Mouse (Mus musculus): Measurements from ENCODE around the gene Thtpa.

The Thtpa gene

GRCm38 (mm10) chr14:55106990-55107389 lies 12.4 kb downstream of the Thtpa start:
- DNase-seq, result no peak

GRCm38 (mm10) chr14:55108202-55108870 lies 13.8 kb downstream of the Thtpa start:
- no peak for DNase-seq

GRCm38 (mm10) chr14:55109048-55109873 lies 14.7 kb downstream of the Thtpa start:
- DNase-seq, result no peak

- DNase-seq, result no peak
These were observed 15.5 kb downstream of the Thtpa start for GRCm38 (mm10) chr14:55110076-55110475.

DNA sequence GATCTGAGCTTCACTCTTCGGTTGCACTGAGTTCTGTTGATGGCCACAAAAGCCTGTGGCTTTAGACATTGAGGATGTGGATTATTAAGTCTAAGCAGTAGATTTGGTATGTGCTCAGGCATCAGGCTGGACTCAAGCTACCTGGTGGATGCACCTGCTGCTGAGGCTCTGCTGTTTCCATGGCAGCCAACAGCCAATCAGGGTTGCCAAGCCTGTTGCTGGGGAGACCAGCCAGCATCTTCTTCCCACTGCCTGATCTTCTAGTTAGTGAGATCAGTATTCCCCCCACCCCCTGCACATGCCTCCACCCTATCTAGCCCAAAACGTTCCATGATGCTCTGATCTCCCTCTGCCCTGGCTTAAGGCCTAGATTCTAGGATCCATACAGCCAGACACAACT lies 17.1 kb downstream of the Thtpa start:
- DNase-seq, result no peak

DNA sequence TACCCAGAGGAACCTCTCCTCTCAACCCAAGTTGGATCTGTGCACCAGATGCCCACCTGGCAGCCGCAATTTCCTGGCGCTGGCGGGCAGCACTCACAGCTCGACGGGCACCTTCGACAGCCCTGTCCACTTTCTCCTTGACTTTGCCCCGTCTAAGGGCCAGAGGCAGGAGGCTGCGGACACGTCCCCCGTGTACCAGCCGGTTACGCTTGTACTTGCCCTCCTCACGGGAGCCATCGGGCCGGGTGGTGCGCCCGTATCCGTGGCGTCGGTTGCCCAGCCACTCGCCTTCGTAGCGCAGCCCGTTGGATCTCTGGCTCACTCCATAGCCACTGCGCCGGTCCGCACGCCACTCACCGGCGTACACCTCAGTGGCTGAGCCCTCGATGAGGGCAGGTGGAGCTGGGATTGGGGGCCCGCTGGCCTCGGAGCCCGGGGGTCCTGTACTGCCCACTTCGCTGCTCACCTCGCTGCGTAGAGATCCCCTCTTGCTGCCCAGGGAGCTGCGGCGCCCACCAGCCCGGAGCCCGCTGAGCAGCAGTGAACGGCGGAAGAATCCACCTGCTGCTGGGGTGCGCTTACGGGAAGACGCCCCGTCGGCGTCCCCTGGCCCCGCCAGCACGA lies 18.9 kb downstream of the Thtpa start:
- no peak for DNase-seq

DNA sequence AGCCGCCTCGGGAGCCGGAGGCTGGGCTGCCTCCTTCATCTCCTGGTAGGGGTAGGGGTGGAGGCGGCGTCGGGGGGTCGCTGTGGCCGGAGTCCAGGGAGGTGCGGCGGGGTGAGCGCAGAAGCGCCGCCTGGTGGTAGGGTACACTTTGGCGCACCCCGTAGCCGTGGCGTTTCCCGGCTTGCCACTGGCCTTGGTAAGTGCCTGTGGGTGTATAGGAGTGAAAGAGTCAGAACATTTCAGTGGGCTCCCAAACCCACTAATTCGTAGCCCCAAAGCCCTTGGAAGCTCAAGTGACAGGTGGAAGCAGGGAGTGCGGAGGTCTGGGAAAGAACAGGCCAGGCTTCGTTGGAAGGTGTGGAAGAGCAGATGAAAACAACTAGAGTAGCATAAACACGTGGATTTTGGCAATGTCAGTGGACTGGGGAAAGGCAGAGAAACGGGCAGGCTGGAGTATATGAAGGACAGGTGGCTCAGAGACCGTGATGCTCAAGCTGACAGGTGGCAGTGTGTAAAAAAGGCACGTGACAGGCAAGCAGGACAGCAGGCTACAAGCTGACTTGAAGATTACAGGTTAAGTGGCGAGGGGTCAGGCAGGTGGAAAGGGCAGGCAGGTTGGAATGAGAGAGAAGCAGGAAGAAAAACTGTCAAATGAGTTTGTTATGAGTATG lies 19.5 kb downstream of the Thtpa start:
- DNase-seq, result peak; percentile 42

DNA sequence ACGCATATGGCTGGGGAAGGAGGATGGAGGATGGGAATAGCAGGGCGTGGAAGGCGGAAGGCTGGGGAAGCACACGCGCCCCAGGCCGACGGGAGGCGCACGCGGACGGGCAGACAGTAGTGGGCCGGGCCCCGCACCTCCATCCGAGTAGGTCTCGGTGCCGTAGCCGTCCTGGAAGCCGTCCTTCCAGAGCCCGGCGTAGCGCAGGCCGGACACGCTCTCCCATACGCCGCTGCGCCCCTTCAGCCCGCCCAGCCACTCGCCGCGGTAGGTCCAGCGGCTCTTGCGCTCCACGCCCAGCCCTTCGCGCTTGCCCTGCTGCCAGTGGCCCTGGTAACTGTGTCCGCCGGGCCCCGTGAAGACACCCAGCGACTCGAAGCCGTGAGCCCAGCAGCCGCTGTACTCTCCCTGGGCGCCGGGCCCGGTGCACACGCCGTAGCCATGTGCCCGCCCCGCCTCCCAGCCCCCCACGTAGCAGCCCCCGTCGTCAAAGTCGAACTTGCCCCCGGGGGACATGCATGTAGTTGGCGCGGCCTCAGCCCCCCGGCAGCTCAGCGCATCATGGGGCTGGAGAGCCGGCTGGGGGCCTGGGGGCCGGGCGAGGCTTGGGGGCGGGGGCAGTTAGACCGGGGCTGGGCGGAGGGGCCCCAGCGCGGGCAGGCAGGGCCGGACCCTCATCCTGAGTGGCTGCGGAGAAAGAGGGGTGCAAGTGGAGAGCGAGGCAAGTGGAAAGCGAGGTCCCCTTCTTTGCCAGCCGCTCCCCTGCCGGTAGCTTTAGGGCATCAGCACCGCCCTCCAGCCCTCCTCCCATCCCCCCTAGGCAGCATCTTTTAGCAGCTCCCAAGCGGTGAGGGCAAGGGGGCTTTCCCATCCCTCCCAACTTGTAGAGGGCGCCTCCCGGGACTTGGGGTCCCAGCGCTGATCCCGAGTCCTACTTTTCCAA lies 20.4 kb downstream of the Thtpa start:
- DNase-seq, result no peak

GRCm38 (mm10) chr14:55115846-55116245 lies 21.3 kb downstream of the Thtpa start:
- no peak for DNase-seq

GRCm38 (mm10) chr14:55116425-55117200 lies 22.0 kb downstream of the Thtpa start, which contains the start of gene Jph4:
Jph4 (minus strand) TSS chr14:55116935.
- DNase-seq, result no peak

- DNase-seq, result no peak
These were observed 24.3 kb downstream of the Thtpa start for GRCm38 (mm10) chr14:55118852-55119251.

DNA sequence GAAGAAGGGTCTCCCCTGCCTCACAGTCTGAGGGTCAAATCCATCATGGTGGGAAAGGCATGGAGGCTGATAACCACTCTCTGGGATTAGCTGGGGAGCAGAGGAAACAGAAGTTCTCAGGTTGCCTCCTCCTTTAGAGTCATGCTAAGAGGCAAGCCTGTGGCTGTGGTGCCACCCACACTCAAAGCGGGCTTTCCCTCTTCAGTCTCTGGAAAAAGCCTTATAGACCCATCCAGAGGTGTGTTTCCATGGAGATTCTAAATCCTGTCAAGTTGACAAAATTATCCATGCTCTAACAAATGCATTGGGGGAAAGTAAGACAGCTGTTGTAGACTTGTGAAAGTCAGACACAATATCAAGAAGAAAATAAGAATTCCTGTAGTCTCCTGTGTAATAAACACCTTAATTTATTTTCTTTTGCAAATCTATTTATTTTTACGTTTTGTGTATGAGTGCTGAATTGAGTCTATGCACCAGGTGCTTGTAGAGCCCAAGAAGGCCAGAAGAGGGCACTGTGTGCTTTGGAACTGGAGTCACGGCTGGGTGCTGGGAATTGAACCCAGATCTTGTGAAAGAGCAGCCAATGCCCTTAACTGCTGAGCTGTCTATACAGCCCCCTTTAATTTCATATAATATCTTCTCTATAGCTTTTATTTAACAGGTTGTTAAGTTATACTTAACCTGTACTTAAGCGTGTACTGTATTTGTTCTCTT lies 25.0 kb downstream of the Thtpa start:
- no peak for DNase-seq

GRCm38 (mm10) chr14:55121947-55122346 lies 27.4 kb downstream of the Thtpa start:
- DNase-seq, result peak; percentile 50

DNA sequence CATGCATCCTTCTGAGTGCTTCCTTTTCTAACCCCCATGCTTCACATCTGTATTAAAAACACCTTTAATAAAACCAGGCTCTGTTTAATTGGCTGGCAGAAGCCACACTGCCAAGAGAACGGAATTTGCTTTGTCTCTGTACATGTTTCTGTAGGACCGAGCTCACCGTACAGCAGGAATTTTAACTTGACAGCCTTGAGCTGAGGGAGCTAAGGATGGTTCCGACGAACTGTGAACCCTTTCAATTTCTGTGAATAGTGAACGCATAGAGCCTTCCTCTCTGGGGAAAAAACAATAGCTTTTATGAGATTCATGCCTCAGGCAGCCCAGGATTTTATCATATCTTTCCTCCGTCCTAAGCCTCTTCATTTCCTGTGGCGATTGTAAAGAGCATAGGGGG lies 27.8 kb downstream of the Thtpa start:
- no peak for DNase-seq

GRCm38 (mm10) chr14:55125711-55126110 lies 31.1 kb downstream of the Thtpa start:
- no peak for DNase-seq

DNA sequence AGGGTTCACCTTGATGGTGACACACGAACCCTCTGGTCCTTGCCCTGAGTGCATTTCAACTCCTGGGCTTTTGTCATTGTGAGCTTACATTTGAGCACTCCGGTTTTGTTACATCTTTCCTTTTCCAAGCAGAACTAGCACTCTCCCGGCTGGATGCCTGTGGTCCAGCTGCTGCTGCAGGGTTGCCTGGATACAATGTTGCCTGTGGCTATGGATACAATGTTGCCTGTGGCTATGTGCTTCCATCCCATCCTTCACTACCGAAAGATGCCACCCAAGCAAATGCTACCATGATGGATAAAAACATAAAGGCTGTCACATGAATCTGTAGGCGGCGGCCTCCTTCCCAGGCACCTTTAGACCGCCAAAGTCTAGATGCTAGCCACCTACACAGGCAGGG lies 31.9 kb downstream of the Thtpa start:
- DNase-seq, result no peak

DNA sequence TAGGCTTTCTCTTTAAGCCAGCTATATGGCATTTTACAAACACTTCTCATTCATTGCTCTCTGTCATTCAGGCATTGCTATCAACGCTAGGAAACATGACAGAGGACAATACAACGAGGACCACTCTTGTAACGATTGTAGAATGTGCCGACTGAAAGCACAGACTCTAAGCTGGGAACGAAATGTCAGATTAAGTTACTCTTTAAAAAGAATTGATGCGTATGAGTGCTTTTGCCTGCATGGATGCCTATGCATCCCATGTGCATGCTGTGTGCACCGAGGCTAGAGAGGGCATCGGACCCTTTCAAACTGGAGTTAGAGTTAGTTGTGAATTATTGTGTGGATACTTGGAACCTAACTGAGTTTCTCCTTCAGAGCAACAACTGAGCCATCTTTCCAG lies 41.1 kb downstream of the Thtpa start:
- no peak for DNase-seq

GRCm38 (mm10) chr14:55139313-55139712 lies 44.7 kb downstream of the Thtpa start:
- DNase-seq, result no peak

DNA sequence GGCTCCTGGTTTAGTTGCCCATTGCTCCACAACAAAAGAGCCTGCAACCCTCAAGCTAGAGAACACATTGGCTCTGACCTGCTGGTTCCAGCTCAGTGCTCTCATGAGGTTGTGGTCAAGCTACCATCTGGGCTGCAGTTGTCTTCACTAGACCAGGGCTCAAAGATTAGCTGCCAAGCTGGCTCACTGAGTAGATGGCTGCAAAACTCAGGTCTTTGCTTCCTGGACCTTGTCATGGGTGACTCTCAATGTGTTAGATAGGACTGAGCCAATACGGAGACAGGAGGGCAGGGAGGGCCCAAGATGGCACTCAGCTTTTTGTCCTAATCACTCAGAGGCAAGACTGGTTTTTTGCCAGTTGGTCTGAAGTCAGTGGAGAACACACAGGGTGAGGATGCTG lies 51.7 kb downstream of the Thtpa start:
- no peak for DNase-seq

DNA sequence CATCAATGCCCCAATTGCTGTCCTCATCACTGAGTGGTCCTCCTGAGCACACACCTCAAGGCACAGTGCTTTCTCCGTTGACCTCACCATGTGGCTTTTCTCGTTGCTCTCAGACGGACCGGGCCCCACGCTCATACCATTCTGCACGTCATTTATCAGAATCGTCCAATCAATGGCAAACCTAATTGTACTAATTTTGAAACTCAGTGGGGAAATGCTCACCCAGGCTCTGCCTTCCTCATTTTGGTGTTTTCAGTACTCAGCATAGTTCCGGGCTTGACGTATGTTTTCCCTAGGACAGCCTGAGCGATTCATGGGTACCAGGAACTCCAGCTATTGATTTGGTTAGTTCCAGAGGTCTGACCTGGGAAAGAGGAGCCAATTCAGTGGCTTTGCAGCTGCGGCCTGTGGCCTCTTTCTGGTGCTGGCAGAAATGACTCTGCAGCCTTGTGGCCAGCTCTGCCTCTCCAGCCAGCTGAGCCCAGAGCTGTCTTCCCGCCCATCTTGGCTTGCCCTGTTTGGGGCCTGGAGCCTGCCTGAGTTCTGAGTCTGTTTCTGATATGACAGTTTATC lies 52.3 kb downstream of the Thtpa start:
- no peak for DNase-seq

Data from thymus, postnatal 25 days (tissue).